Mouse (Mus musculus) layer of hippocampus, adult 2 months (tissue): Measurements from ENCODE around the gene Ccdc47. TPM values are rescaled to one million over a fixed set of nuclear protein-coding genes. Genes with fewer than 3 reads are reported as not detected.

Experiments
- DNase-seq, 2 experiments: peaks; one replicate each; pipeline ENCODE4 v3.0.0; 2022; ENCODE audit warnings: low spot score in 2 of 2
- H3K27ac ChIP-seq: fragments of 200-600 bp; 2 replicates; pipeline ENCODE4 v1.8.1; 2022
- H3K4me3 ChIP-seq: fragments of 200-600 bp; 2 replicates; pipeline ENCODE4 v1.8.1; 2022; ENCODE audit warnings: mild to moderate bottlenecking
- CTCF ChIP-seq: fragments of 200-600 bp; conservative IDR thresholded peaks from 2 replicates; pipeline ENCODE4 v1.8.1; 2022; ENCODE audit warnings: antibody characterized with exemption, mild to moderate bottlenecking, moderate library complexity
- total RNA-seq, 2 experiments: library from RNA; stranded (reverse); gene quantifications; 2 replicates each; pipeline ENCODE4 v1.2.3; 2021

Gene Ccdc47
- total RNA-seq, 2 experiments from 2014 or later, result 89.8 to 98.2 TPM

DNA sequence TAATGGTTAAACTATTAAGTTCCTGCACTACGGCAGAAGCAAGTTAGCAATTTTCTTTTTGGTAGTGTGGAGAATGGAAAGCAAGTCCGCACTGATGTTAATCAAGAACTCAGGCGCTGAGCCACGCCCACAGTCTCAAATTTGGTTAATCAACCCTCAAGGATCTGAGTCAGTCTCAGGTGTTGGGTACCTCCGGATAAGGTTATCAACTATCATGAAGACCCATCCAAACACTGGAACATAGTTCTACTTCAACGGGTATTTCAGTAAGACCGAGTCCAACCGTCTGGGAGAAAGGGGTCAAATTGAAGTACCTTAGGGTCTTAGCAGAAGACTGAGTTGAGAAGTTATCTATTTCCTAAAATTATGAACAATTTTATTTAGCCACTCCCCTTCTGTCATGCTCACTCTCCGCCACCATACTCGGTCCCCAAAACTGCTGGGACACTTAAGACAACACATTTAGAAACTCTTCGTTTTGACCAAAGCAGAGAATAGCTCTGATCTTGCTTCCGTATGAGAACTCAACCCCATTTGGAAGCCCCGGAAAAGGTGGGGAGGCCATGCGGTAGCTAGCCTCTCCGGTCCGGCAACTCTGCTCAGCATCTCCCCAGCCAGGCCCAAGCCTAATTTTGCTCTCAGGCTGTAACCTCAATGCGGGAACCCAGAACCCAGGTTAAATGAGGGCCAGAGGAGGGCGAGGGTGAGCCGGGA lies 23.3 kb downstream of the Ccdc47 start:
- H3K27ac ChIP-seq, result peak overlapping the region; percentile 96
- TF ChIP-seq CTCF, result 0 out of 2 replicates have a peak, but pooled peaks have one; percentile 36
- no peak for DNase-seq
- peak overlapping the region; percentile 68 for H3K4me3 ChIP-seq

DNA sequence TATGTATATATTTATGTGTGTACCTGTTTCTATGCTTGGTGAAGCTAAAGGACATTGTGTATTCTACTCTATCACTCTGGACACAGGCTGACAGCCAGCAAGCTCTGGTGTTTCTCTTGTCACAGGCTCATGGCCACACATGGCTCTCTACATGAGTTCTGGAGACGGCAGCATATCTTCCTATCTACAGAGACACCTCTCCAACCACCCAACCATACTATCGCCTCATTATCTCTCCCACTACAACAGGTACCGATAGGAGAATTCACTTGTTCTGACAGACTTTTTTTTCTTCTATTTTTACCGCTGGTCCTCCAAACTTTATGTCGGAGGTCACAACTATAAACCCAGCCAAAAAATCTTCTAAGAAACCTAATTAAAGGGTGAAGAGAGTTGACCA lies 23.9 kb downstream of the Ccdc47 start:
- DNase-seq, result no peak
- no peak for TF ChIP-seq CTCF
- peak overlapping the region; percentile 68 for H3K4me3 ChIP-seq
- H3K27ac ChIP-seq, result peak overlapping the region; percentile 96; the same call in 1 of the 2 replicates

DNA sequence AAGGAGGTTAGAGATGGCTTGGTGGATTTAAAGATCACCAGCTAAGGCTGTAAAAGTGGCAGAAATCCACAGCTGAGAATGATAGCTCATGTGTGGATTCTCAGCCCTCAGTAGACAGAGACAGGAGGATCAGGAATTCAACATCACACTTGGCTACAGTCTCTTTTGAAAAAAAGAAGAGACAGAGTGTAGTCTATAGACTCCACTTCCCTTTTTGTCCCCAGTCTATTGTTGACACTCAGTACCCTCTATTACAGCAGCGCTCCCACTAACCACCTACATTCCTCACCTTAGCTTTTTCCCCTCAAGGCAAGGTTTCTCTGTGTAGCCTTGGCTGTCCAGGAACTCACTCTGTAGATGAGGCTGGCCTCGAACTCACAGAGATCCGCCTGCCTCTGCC lies 24.4 kb downstream of the Ccdc47 start:
- Histone ChIP-seq H3K4me3 (no peak overlapping the region), H3K27ac (peak overlapping the region; percentile 10; the same call in 1 of the 2 replicates)
- no peak for TF ChIP-seq CTCF
- DNase-seq, result no peak

DNA sequence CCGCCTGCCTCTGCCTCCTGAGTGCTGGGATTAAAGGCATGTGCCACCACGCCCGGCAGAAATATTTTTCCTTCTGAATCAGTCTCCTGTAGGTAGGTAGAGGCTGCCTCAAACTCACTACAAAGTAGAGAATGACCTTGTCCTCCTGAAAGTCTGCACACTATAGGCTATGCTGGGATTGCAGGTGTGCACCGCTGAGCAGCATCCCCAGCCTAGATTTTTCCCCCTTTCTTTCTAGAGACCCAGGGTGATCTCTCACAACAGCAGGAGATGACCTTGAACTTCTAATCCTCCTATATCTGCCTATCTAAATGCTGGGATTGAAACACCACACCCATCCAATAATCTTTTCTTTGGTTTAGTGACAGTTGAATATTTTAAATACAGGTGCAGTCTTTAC lies 28.8 kb downstream of the Ccdc47 start:
- TF ChIP-seq CTCF, result no peak
- DNase-seq, result no peak
- no peak overlapping the region for H3K27ac ChIP-seq
- no peak overlapping the region for H3K4me3 ChIP-seq

DNA sequence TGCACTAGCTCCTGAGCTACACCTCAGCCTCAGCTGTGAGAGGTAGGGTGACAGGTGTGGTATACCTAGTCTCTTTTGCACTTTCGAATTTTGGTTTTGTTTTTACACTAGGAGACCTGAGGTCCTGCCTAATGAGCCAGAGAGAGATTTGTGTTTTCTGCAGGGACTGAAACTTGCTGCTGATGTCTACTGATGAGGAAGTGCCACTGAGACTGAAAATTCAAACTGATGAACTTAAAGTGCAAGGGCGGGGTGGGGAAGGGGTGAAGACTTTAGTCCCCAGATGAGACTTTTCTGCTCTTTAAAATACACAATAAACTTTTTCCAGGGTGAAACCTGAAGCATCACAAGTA lies 35.7 kb downstream of the Ccdc47 start:
- no peak overlapping the region for H3K4me3 ChIP-seq
- TF ChIP-seq CTCF, result no peak
- DNase-seq, result no peak
- H3K27ac ChIP-seq, result peak overlapping the region; percentile 95

DNA sequence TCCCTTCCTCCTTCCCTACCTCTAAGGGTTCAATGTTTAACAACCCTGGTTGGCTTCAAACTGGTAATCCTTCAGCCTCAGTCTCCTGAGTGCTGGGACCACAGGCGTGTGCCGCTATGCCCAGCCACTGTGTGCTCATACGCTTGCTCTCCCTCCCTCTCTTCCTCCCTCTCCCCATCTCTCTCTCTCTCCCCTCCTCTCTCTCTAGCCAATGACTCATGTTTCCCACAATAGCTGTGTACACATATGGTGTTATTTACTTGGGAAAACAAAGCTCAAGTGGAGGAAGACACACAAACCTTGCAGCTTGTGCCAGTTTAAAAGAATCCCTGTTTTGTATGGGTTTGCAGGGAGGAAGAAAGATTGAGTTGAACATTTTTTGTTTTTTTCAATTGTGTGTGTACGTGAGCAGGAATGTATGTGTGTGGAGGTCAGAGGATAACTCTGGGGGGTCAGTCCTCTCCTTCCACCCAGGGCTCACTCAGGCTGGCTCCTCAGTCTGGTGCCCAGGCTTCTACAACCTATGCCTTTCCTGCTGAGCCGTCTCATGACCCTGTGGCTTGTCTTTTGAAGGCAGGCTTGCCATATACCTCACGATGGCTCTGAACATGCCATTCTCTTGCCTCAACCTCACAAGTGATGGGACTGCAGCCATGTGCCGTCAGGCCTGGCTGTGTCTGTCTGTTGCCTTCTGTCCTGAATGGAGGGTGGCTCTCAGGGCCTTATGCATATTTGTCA lies 36.3 kb downstream of the Ccdc47 start:
- peak in 1 of 2 experiments; percentile 72 for DNase-seq
- no peak overlapping the region for H3K4me3 ChIP-seq
- TF ChIP-seq CTCF, result no peak
- H3K27ac ChIP-seq, result peak overlapping the region; percentile 95

DNA sequence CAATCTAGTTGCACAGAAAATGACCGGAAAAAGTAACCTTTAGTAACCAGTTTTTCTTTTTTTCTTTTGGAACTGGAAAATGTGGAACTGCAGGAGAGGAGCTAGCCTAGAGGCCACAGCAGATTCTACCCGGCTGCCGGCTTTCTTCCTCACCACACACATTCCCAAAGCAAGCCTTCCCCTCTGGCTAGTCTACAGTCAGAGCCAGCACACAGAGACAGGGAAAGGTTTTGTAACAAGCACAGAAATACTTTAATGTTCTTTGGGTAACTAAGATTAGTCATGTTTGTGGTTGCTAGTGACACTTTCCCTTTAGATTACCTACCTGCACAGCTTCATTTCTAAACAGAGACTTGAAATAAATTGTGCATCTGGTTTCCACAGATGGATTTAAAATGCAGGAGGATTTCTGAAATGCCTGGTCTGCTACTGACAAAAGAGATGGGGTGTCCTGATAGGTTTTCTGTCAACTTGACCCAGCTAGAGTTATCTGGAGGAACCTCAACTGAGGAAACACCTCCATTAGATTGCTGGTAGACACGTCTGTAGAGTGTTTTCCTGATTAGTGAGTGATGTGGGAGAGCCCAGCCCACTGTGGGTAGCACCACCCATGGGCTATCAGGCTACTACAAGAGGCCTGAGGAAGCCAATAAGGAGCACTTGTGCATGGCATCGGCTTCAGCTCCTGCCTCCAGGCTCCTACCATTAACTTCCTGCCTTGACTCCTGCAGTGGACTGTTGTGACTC lies 37.9 kb downstream of the Ccdc47 start:
- no peak overlapping the region for H3K4me3 ChIP-seq

DNA sequence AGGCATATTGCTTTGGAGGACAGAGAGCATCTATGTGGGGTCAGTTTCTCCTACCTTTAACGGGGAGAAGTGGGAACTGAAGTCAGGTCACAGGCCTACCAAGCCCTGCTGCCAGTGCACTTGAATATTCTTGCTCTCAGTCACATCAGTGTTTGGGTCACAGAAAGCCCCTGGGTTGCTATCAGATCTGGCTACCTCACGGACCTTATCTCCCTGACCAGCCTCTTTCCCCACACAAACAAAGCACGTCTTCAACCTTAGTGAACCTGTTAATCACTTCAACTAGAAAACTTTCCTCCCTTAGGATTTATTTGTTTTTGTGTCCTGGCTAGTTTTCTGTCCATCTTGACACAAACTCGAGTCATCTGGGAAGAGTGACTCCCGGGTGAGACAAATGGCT lies 39.8 kb downstream of the Ccdc47 start:
- H3K4me3 ChIP-seq, result no peak overlapping the region
- TF ChIP-seq CTCF, result no peak
- no peak overlapping the region for H3K27ac ChIP-seq
- no peak for DNase-seq

More for the DNA sequence above, 37.9 kb downstream of the Ccdc47 start:
- no peak for DNase-seq
- peak overlapping the region; percentile 95 for H3K27ac ChIP-seq
- TF ChIP-seq CTCF, result no peak

DNA sequence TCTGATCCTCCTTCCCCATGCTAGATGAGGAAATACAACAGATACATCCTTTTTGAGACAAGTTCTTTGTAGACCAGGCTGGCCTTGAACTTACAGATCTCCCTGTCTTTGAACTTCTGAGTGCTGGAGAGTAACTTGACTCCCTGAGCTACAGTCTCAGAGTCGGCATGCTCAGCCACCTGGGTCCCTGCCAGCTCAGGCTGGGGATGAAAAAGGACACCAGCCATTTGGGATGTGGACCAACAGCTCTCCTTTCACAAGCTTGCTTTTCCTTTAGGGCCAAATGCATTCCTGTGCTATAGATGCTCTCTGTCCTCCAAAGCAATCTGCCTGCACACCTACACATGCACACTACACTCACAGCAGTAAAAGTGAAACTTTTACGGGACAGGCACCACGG lies 41.1 kb downstream of the Ccdc47 start:
- no peak for TF ChIP-seq CTCF
- no peak for DNase-seq
- no peak overlapping the region for H3K27ac ChIP-seq
- no peak overlapping the region for H3K4me3 ChIP-seq

DNA sequence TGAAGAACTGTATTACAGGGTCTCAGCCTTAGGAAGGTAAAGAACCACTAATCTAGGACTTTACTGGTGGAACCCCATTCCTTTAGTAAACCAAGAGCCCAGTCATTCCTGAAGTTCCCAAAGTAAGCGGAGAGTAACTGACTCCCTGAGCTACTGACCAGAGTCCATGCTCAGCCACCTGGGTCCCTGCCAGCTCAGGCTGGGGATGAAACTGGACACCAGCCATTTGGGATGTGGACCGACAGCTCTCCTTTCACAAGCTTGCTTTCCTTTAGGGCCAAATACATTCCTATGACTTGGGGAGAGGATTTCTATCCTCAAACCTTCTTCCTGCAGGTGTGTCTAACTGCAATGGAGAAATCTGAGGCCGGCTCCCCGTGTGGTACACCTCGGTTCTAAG lies 41.8 kb downstream of the Ccdc47 start:
- H3K27ac ChIP-seq, result no peak overlapping the region
- no peak for DNase-seq
- no peak overlapping the region for H3K4me3 ChIP-seq
- no peak for TF ChIP-seq CTCF

DNA sequence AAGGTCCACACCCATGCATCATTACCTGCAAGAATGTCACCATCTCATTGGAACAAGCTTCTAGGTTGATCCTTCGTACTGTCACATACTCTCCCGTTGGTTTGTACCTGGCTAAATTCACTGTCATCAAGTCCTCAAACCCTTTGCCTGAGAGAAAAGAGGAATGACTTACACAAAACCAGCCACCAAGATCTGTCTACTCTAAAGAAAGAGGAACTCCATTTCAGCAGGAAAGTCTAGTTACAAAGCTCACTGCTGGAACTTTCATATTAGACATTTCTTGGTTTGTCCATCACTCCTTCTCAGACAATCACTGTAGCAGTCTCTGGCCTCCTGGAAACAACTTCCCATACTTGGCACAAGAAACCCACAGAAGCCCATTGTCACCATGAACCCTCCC lies 42.9 kb downstream of the Ccdc47 start:
- DNase-seq, result no peak
- TF ChIP-seq CTCF, result no peak

DNA sequence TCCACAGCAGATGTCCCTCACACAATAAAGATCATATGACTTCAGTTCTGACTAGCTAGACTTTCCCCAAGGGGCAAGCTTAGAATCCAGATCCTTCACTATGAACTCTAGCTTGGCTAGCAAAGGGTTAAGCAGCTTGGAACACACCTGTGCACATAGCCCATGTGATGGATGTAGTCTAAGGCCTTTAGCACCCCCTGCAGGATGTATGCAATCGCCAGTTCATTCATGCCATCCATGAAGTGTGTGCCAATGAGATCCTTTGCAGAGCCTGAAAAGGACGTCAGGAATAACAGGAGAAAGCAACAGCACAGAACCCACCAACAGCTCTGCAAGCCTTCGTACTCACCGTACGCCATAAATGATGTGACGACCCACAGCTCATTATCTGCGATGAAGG lies 45.3 kb downstream of the Ccdc47 start:
- peak; percentile 46 for TF ChIP-seq CTCF
- no peak overlapping the region for H3K4me3 ChIP-seq
- H3K27ac ChIP-seq, result no peak overlapping the region
- no peak for DNase-seq

More for the DNA sequence above, 42.9 kb downstream of the Ccdc47 start:
- Histone ChIP-seq H3K27ac (no peak overlapping the region), H3K4me3 (no peak overlapping the region)

DNA sequence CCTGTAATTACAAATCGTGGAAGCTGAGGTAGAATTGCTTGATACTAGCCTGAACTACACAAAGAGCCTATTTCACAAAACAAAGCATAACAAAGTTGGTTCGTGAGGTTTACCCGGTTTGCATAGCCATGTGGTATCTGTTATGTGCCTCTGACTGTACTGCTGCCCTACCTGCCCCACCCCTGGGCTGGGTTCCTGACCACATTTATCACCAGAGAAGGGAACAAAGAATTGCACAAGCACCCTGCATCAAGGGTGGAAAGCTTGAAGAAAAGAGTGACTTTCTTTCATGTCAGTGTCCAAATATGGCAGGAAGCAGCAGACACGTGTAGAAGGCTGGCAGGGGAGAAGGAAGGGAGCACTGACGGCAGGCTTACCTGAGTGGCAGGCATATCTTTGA lies 48.7 kb downstream of the Ccdc47 start:
- no peak overlapping the region for H3K4me3 ChIP-seq
- DNase-seq, result no peak
- TF ChIP-seq CTCF, result no peak
- no peak overlapping the region for H3K27ac ChIP-seq
